Mouse (Mus musculus) intestine, embryonic 16.5 days (tissue): ENCODE results near the gene Slc46a2. TPM values are rescaled to one million over a fixed set of nuclear protein-coding genes. Genes with fewer than 3 reads are reported as not detected.
A peak's percentile ranks its signal among the peaks of the same experiment; 100 is the strongest.

ENCODE experiments used
- ATAC-seq: fragments of 200-750 bp; cut with Nextera tagmentation; 2 replicates; pipeline ENCODE4 v1.8.0; 2017; ENCODE audit warnings: moderate TSS enrichment, moderate library complexity
- H3K27ac ChIP-seq: fragments of 300-500 bp; sonication (generic); 2 replicates; pipeline ENCODE4 v1.5.1; 2014; ENCODE audit warnings: mild to moderate bottlenecking, low read length
- H3K27me3 ChIP-seq: fragments of 300-500 bp; sonication (generic); replicated peaks from 2 replicates; pipeline ENCODE4 v1.6.1; 2014; ENCODE audit warnings: low read length, control low read depth, mixed read lengths; ENCODE audit not compliant: control insufficient read depth, insufficient read depth
- H3K36me3 ChIP-seq: fragments of 300-500 bp; sonication (generic); 2 replicates; pipeline ENCODE4 v1.6.1; 2014; ENCODE audit warnings: low read length, control low read depth; ENCODE audit not compliant: control insufficient read depth, insufficient read depth
- H3K4me1 ChIP-seq: fragments of 300-500 bp; sonication (generic); 2 replicates; pipeline ENCODE4 v1.6.1; 2014; ENCODE audit warnings: low read length, control low read depth, mixed read lengths; ENCODE audit not compliant: control insufficient read depth, insufficient read depth
- H3K4me2 ChIP-seq: fragments of 300-500 bp; sonication (generic); 2 replicates; pipeline ENCODE4 v1.6.1; 2014; ENCODE audit warnings: low read depth, low read length, control low read depth
- H3K4me3 ChIP-seq: fragments of 300-500 bp; sonication (generic); 2 replicates; pipeline ENCODE4 v1.5.1; 2014; ENCODE audit warnings: mild to moderate bottlenecking, low read length
- H3K9ac ChIP-seq: fragments of 300-500 bp; sonication (generic); 2 replicates; pipeline ENCODE4 v1.6.1; 2014; ENCODE audit warnings: low read depth, low read length
- H3K9me3 ChIP-seq: fragments of 300-500 bp; sonication (generic); 2 replicates; pipeline ENCODE4 v1.6.1; 2016; ENCODE audit warnings: low read length, control low read depth; ENCODE audit not compliant: control insufficient read depth
- WGBS: fragments of 180-500 bp; shearing (Covaris S2); extraction: QIAGEN DNeasy Blood & Tissue Kit; methylation state at CpG from one replicate; pipeline ENCODE4 v1.1.7; 2014; 5-methylcytosine and 5-hydroxymethylcytosine counted together
- polyA plus RNA-seq: library from polyadenylated mRNA; unstranded; fragments of >200 nt; fragmentation: Nextera tagmentation; extraction: Ambion mirVana; gene quantifications from 2 replicates; pipeline ENCODE4 v1.2.1, GENCODE M21; 2015

Gene Slc46a2
- polyA plus RNA-seq, 1 experiment from 2014 or later = not detected

GRCm38 (mm10) chr4:59881210-59881609, 33.6 kb downstream of the Slc46a2 start:
- Histone ChIP-seq H3K27ac (no peak overlapping the region), H3K4me2 (no peak overlapping the region), H3K36me3 (no peaks in the 10 kb centered on the region), H3K9me3 (peaks cover 4% of the 10 kb centered on the region; the same call in 1 of the 2 replicates), H3K4me3 (no peak overlapping the region), H3K9ac (no peak overlapping the region), H3K4me1 (0 out of 2 replicates have a peak, but pooled peaks cover 4% of the 10 kb centered on the region), H3K27me3 (no peaks in the 10 kb centered on the region)
- 79% methylated on average over 2 of the region's 2 CpGs for WGBS
- no peak for ATAC-seq

GRCm38 (mm10) chr4:59880725-59881124, 34.1 kb downstream of the Slc46a2 start:
- no peak for ATAC-seq
- 87% methylated on average over 5 of the region's 5 CpGs for WGBS
- peaks cover 4% of the 10 kb centered on the region; the same call in 1 of the 2 replicates for H3K9me3 ChIP-seq
- no peak overlapping the region for H3K9ac ChIP-seq
- no peak overlapping the region for H3K27ac ChIP-seq
- H3K4me2 ChIP-seq = no peak overlapping the region
- no peaks in the 10 kb centered on the region for H3K27me3 ChIP-seq
- H3K4me1 ChIP-seq = 0 out of 2 replicates have a peak, but pooled peaks cover 4% of the 10 kb centered on the region
- H3K4me3 ChIP-seq = no peak overlapping the region
- no peaks in the 10 kb centered on the region for H3K36me3 ChIP-seq

GRCm38 (mm10) chr4:59879444-59879843, 35.4 kb downstream of the Slc46a2 start:
- H3K9ac ChIP-seq = no peak overlapping the region
- ATAC-seq = no peak
- no peak overlapping the region for H3K4me2 ChIP-seq
- H3K9me3 ChIP-seq = peaks cover 4% of the 10 kb centered on the region; the same call in 1 of the 2 replicates
- H3K4me3 ChIP-seq = no peak overlapping the region
- WGBS = 94% methylated on average over 3 of the region's 3 CpGs
- H3K36me3 ChIP-seq = no peaks in the 10 kb centered on the region
- H3K4me1 ChIP-seq = 0 out of 2 replicates have a peak, but pooled peaks cover 4% of the 10 kb centered on the region
- no peak overlapping the region for H3K27ac ChIP-seq
- H3K27me3 ChIP-seq = no peaks in the 10 kb centered on the region

DNA sequence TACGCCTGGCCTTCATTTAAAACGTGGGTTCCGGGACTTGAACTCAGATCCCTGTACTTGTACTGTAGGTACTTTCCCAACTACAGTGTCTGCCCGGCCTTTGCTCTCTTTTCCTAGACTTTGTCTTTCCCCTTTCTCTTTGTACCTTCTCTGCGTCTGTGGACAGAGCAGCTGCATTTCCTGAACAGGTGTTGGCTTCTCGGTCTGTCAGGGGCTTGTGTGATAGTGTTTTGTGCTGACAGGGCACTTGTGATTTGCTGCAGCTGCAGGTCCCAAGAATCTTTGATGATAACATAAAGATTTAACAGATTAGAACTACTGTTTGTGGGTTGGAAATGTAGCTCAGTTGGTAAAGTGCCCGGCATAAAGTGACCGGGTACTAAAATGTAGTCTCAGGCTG, 36.3 kb downstream of the Slc46a2 start:
- H3K27ac ChIP-seq = no peak overlapping the region
- H3K4me2 ChIP-seq = no peak overlapping the region

GRCm38 (mm10) chr4:59877025-59877424, 37.8 kb downstream of the Slc46a2 start:
- WGBS = 68% methylated on average over 2 of the region's 2 CpGs
- H3K4me3 ChIP-seq = no peak overlapping the region
- ATAC-seq = no peak

More for the DNA sequence above, 36.3 kb downstream of the Slc46a2 start:
- no peaks in the 10 kb centered on the region for H3K4me1 ChIP-seq
- H3K36me3 ChIP-seq = no peaks in the 10 kb centered on the region
- WGBS = 80% methylated on average over 8 of the region's 8 CpGs
- no peak overlapping the region for H3K9ac ChIP-seq
- peaks cover 4% of the 10 kb centered on the region; the same call in 1 of the 2 replicates for H3K9me3 ChIP-seq
- no peak overlapping the region for H3K4me3 ChIP-seq
- ATAC-seq = no peak
- no peaks in the 10 kb centered on the region for H3K27me3 ChIP-seq

GRCm38 (mm10) chr4:59876570-59876969, 38.3 kb downstream of the Slc46a2 start:
- Histone ChIP-seq H3K4me2 (no peak overlapping the region), H3K27me3 (no peaks in the 10 kb centered on the region), H3K36me3 (no peaks in the 10 kb centered on the region), H3K4me3 (no peak overlapping the region), H3K4me1 (no peaks in the 10 kb centered on the region), H3K9ac (no peak overlapping the region), H3K9me3 (no peaks in the 10 kb centered on the region), H3K27ac (no peak overlapping the region)
- no peak for ATAC-seq
- 78% methylated on average over 6 of the region's 6 CpGs for WGBS

More at GRCm38 (mm10) chr4:59877025-59877424, 37.8 kb downstream of the Slc46a2 start:
- Histone ChIP-seq H3K36me3 (no peaks in the 10 kb centered on the region), H3K27ac (no peak overlapping the region), H3K9me3 (no peaks in the 10 kb centered on the region), H3K9ac (no peak overlapping the region), H3K4me1 (no peaks in the 10 kb centered on the region), H3K4me2 (no peak overlapping the region), H3K27me3 (no peaks in the 10 kb centered on the region)

GRCm38 (mm10) chr4:59873830-59874229, 41.0 kb downstream of the Slc46a2 start:
- Histone ChIP-seq H3K27ac (no peak overlapping the region), H3K27me3 (no peaks in the 10 kb centered on the region), H3K4me3 (no peak overlapping the region), H3K4me1 (no peaks in the 10 kb centered on the region), H3K9me3 (no peaks in the 10 kb centered on the region), H3K36me3 (no peaks in the 10 kb centered on the region), H3K9ac (no peak overlapping the region), H3K4me2 (no peak overlapping the region)
- no peak for ATAC-seq
- 61% methylated on average over 5 of the region's 5 CpGs for WGBS

DNA sequence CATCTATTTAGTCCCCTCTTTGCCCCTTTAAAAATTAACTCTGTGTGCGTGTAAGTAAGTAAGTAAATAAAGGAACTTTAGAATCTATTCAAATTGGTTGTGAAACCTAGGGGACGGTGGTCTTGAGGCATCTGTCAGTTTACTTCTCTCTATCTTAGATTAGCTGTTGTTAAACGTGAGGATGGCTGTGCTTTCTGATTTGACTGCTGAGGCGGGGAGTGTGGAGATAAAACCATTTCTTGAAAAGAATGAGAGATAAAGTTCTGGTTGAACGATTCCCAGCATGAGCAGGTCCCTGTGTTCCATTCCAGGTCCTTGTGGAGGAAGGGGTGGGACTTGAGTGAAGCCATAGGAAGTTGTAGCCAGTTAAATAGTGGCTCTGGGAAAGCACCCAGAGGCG, 41.6 kb downstream of the Slc46a2 start:
- Histone ChIP-seq H3K4me3 (no peak overlapping the region), H3K9ac (no peak overlapping the region), H3K4me1 (no peaks in the 10 kb centered on the region), H3K27ac (no peak overlapping the region), H3K9me3 (no peaks in the 10 kb centered on the region), H3K4me2 (no peak overlapping the region), H3K36me3 (no peaks in the 10 kb centered on the region), H3K27me3 (no peaks in the 10 kb centered on the region)
- ATAC-seq = no peak
- WGBS = 60% methylated on average over 6 of the region's 6 CpGs

- Histone ChIP-seq H3K4me2 (no peak overlapping the region), H3K27ac (no peak overlapping the region), H3K27me3 (no peaks in the 10 kb centered on the region), H3K36me3 (no peaks in the 10 kb centered on the region), H3K4me3 (no peak overlapping the region), H3K9me3 (no peaks in the 10 kb centered on the region), H3K9ac (no peak overlapping the region), H3K4me1 (no peaks in the 10 kb centered on the region)
- ATAC-seq = peak; percentile 74
- WGBS = 54% methylated on average over 9 of the region's 9 CpGs
Measured at GRCm38 (mm10) chr4:59870859-59871591, 43.8 kb downstream of the Slc46a2 start.
